Mouse (Mus musculus) CH12.LX (cell line): Measurements from ENCODE around the gene Extl1. TPM values are rescaled to one million over a fixed set of nuclear protein-coding genes. Genes with fewer than 3 reads are reported as not detected.

ENCODE experiments used
- DNase-seq: peaks from one replicate; pipeline ENCODE4 v3.0.0-alpha.2; 2013; ENCODE audit errors: extremely low read depth
- H3K27ac ChIP-seq: 2 replicates; pipeline ENCODE4 v1.5.1; 2012; ENCODE audit warnings: low read depth, mild to moderate bottlenecking, control low read depth, moderate library complexity; ENCODE audit not compliant: insufficient read depth
- H3K27me3 ChIP-seq: replicated peaks from 2 replicates; pipeline ENCODE3; 2012; ENCODE audit warnings: inconsistent platforms
- H3K36me3 ChIP-seq, 2 experiments: replicated peaks in 1 of 2; 2 replicates each; pipeline versions ENCODE3 to v1.6.1; 2012; ENCODE audit warnings: inconsistent platforms in 1 of 2, low read length in 1 of 2, mild to moderate bottlenecking in 1 of 2, mixed read lengths in 1 of 2, moderate library complexity in 1 of 2; ENCODE audit not compliant: control insufficient read depth in 1 of 2, insufficient read depth in 1 of 2
- H3K4me1 ChIP-seq, 2 experiments: 2 replicates each; pipeline ENCODE4 v1.6.1; 2012; ENCODE audit warnings: inconsistent platforms in 1 of 2, moderate library complexity in 1 of 2; ENCODE audit not compliant: insufficient read depth in 2 of 2, control insufficient read depth in 1 of 2
- H3K4me2 ChIP-seq: 2 replicates; pipeline ENCODE4 v1.6.1; 2012; ENCODE audit warnings: low read depth, mild to moderate bottlenecking, control low read depth; ENCODE audit not compliant: poor library complexity, insufficient read depth, severe bottlenecking
- H3K4me3 ChIP-seq, 3 experiments: fragments of 150-350 bp in 1 of 3; sonication (generic) in 1 of 3; replicated peaks in 1 of 3; 2 replicates each; pipeline versions ENCODE3 to v1.5.1; 2011 to 2012; ENCODE audit warnings: low read depth in 2 of 3, low read length in 2 of 3, mild to moderate bottlenecking in 2 of 3, moderate library complexity in 2 of 3, control low read depth in 1 of 3, improper control_type of control experiment in 1 of 3, inconsistent platforms in 1 of 3, mixed read lengths in 1 of 3; ENCODE audit not compliant: poor library complexity in 1 of 3
- H3K79me2 ChIP-seq: replicated peaks from 2 replicates; pipeline ENCODE4 v1.6.1; 2012; ENCODE audit warnings: mild to moderate bottlenecking, moderate library complexity; ENCODE audit not compliant: control insufficient read depth, poor library complexity, insufficient read depth, severe bottlenecking; ENCODE audit errors: extremely low read depth
- H3K9ac ChIP-seq: 2 replicates; pipeline ENCODE4 v1.6.1; 2012; ENCODE audit warnings: low read depth, mild to moderate bottlenecking, control low read depth, moderate library complexity; ENCODE audit not compliant: insufficient read depth
- H3K9me3 ChIP-seq: replicated peaks from 2 replicates; pipeline ENCODE3; 2012; ENCODE audit warnings: low read length, inconsistent platforms, mixed read lengths
- BHLHE40 ChIP-seq: IDR thresholded peaks from 2 replicates; pipeline ENCODE4 v1.6.1; 2011; ENCODE audit warnings: mild to moderate bottlenecking, low read depth, low read length, improper control_type of control experiment
- CHD1 ChIP-seq: IDR thresholded peaks from 2 replicates; pipeline ENCODE4 v1.6.1; 2012; ENCODE audit warnings: low read depth, low read length, improper control_type of control experiment, inconsistent platforms
- CHD2 ChIP-seq: IDR thresholded peaks from 2 replicates; pipeline ENCODE4 v1.6.1; 2011; ENCODE audit warnings: low read length, improper control_type of control experiment
- ELF1 ChIP-seq: IDR thresholded peaks from 2 replicates; pipeline ENCODE4 v1.6.1; 2014; ENCODE audit warnings: low read depth, mild to moderate bottlenecking, inconsistent platforms, low read length, improper control_type of control experiment
- JUND ChIP-seq: conservative IDR thresholded peaks from 2 replicates; pipeline ENCODE4 v1.6.1; 2011; ENCODE audit warnings: low read depth, low read length, improper control_type of control experiment
- KAT2A ChIP-seq: IDR thresholded peaks from 2 replicates; pipeline ENCODE4 v1.6.1; 2012; ENCODE audit warnings: low read length, improper control_type of control experiment, inconsistent platforms; ENCODE audit not compliant: insufficient replicate concordance
- MAFK ChIP-seq: IDR thresholded peaks from 2 replicates; pipeline ENCODE4 v1.6.1; 2011; ENCODE audit warnings: low read length, improper control_type of control experiment; ENCODE audit not compliant: insufficient replicate concordance
- MAX ChIP-seq: IDR thresholded peaks from 2 replicates; pipeline ENCODE4 v1.6.1; 2011; ENCODE audit warnings: low read length, improper control_type of control experiment
- MAZ ChIP-seq: IDR thresholded peaks from 2 replicates; pipeline ENCODE4 v1.6.1; 2012; ENCODE audit warnings: low read depth, mild to moderate bottlenecking, inconsistent platforms, low read length, improper control_type of control experiment, moderate library complexity
- MEF2A ChIP-seq: IDR thresholded peaks from 2 replicates; pipeline ENCODE4 v1.6.1; 2014; ENCODE audit warnings: low read depth, mild to moderate bottlenecking, inconsistent platforms, low read length, improper control_type of control experiment, borderline replicate concordance
- NELFE ChIP-seq: IDR thresholded peaks from 2 replicates; pipeline ENCODE4 v1.6.1; 2011; ENCODE audit warnings: low read depth, low read length, improper control_type of control experiment
- NRF1 ChIP-seq: IDR thresholded peaks from 2 replicates; pipeline ENCODE4 v1.6.1; 2014; ENCODE audit warnings: low read depth, mild to moderate bottlenecking, inconsistent platforms, low read length, improper control_type of control experiment, moderate library complexity
- POLR2A ChIP-seq: IDR thresholded peaks from 2 replicates; pipeline ENCODE4 v1.6.1; 2011; ENCODE audit warnings: low read depth, mild to moderate bottlenecking, improper control_type of control experiment, low read length
- RAD21 ChIP-seq: IDR thresholded peaks from 2 replicates; pipeline ENCODE4 v1.6.1; 2011; ENCODE audit warnings: low read depth, mild to moderate bottlenecking, low read length, improper control_type of control experiment, moderate library complexity
- RCOR1 ChIP-seq: conservative IDR thresholded peaks from 2 replicates; pipeline ENCODE4 v1.6.1; 2012; ENCODE audit warnings: low read depth, mild to moderate bottlenecking, inconsistent platforms, low read length, improper control_type of control experiment
- SIN3A ChIP-seq: IDR thresholded peaks from 2 replicates; pipeline ENCODE4 v1.6.1; 2012; ENCODE audit warnings: low read length, improper control_type of control experiment, inconsistent platforms
- SMC3 ChIP-seq: IDR thresholded peaks from 2 replicates; pipeline ENCODE4 v1.6.1; 2011; ENCODE audit warnings: low read depth, low read length, improper control_type of control experiment
- TBP ChIP-seq: conservative IDR thresholded peaks from 2 replicates; pipeline ENCODE4 v1.6.1; 2011; ENCODE audit warnings: low read depth, low read length, improper control_type of control experiment
- TCF12 ChIP-seq: IDR thresholded peaks from 2 replicates; pipeline ENCODE4 v1.6.1; 2014; ENCODE audit warnings: low read depth, mild to moderate bottlenecking, inconsistent platforms, low read length, improper control_type of control experiment
- UBTF ChIP-seq: IDR thresholded peaks from 2 replicates; pipeline ENCODE4 v1.6.1; 2012; ENCODE audit warnings: low read depth, mild to moderate bottlenecking, inconsistent platforms, low read length, improper control_type of control experiment, moderate library complexity
- USF2 ChIP-seq: conservative IDR thresholded peaks from 2 replicates; pipeline ENCODE4 v1.6.1; 2011; ENCODE audit warnings: low read depth, low read length, improper control_type of control experiment
- ZC3H11A ChIP-seq: IDR thresholded peaks from 2 replicates; pipeline ENCODE4 v1.6.1; 2012; ENCODE audit warnings: low read depth, mild to moderate bottlenecking, inconsistent platforms, low read length, improper control_type of control experiment
- ZMIZ1 ChIP-seq: IDR thresholded peaks from 2 replicates; pipeline ENCODE4 v1.6.1; 2012; ENCODE audit warnings: low read depth, mild to moderate bottlenecking, inconsistent platforms, low read length, improper control_type of control experiment
- ZNF384 ChIP-seq: IDR thresholded peaks from 2 replicates; pipeline ENCODE4 v1.6.1; 2012; ENCODE audit warnings: low read depth, low read length, improper control_type of control experiment, inconsistent platforms
- dilution Hi-C: fragments of 300-500 bp; cut with MboI; formaldehyde crosslinking; loops from 2 replicates; pipeline ENCODE4 v1.14.3; 2020; ENCODE audit warnings: low sequenced_read_pairs; ENCODE audit not compliant: extremely low pct_unique_long_range_greater_than_20kb, extremely low pct_ligation_motif_present
- in situ Hi-C: fragments of 300-500 bp; cut with MboI; formaldehyde crosslinking; loops from 3 replicates; pipeline ENCODE4 v1.14.3; 2019; ENCODE audit warnings: low sequenced_read_pairs, low pct_ligation_motif_present, low pct_unique_long_range_greater_than_20kb, mixed read lengths
- polyA plus RNA-seq: library from polyadenylated mRNA; unstranded; fragments of >175 nt; gene quantifications from 2 replicates; pipeline ENCODE4 v1.2.1, GENCODE M21; 2012; ENCODE audit warnings: low read depth; ENCODE audit not compliant: insufficient read length
- total RNA-seq, 2 experiments: library from RNA; depleted of rRNA; stranded (reverse); fragments of 300-350 nt in 1 of 2; fragments of >200 nt in 1 of 2; gene quantifications; 2 replicates each; pipeline ENCODE4 v1.2.3; 2012 to 2014

Extl1 gene
- total and polyA plus RNA-seq, 3 experiments = 0.54 to 4.5 (median 1.6) TPM

- dilution Hi-C loops (no loop called here), in situ Hi-C loops (no loop called here)
These were observed 10.4 kb downstream of the Extl1 start for GRCm38 (mm10) chr4:134373295-134373694.

GRCm38 (mm10) chr4:134372294-134372747 lies 11.3 kb downstream of the Extl1 start:
- Histone ChIP-seq H3K9ac (peak overlapping the region; percentile 47), H3K27me3 (peaks cover 14% of the 10 kb centered on the region), H3K4me1 (peaks cover 5 to 18% of the 10 kb centered on the region in 2 experiments; a peak in 2 of 4 replicates), H3K4me2 (peak overlapping the region; percentile 73), H3K79me2 (no peaks in the 10 kb centered on the region), H3K9me3 (no peaks in the 10 kb centered on the region), H3K27ac (no peak overlapping the region), H3K4me3 (peak overlapping the region; percentile 64 to 75 (median 69)), H3K36me3 (peaks cover 0 to 2% of the 10 kb centered on the region in 2 experiments)
- dilution Hi-C loops (no loop called here), in situ Hi-C loops (no loop called here)
- peak; percentile 60 for DNase-seq
- TF ChIP-seq RAD21 (no peak), NRF1 (no peak), TCF12 (peak; percentile 39; the same call in 1 of the 2 replicates), NELFE (peak; percentile 44; the same call in 1 of the 2 replicates), POLR2A (peak; percentile 44; the same call in 1 of the 2 replicates), CHD2 (no peak), ZMIZ1 (peak; percentile 31; the same call in 1 of the 2 replicates), ZNF384 (peak; percentile 89)

More at GRCm38 (mm10) chr4:134373295-134373694, 10.4 kb downstream of the Extl1 start:
- Histone ChIP-seq H3K9me3 (no peaks in the 10 kb centered on the region), H3K36me3 (no peaks in the 10 kb centered on the region), H3K79me2 (no peaks in the 10 kb centered on the region), H3K4me1 (peaks cover 5 to 19% of the 10 kb centered on the region in 2 experiments; a peak in 2 of 4 replicates), H3K9ac (no peak overlapping the region), H3K27me3 (peaks cover 14% of the 10 kb centered on the region), H3K4me2 (no peak overlapping the region), H3K27ac (no peak overlapping the region), H3K4me3 (no peak overlapping the region)
- TF ChIP-seq RCOR1 (no peak), JUND (no peak), MAX (no peak), ELF1 (no peak), ZMIZ1 (no peak), UBTF (no peak), SMC3 (no peak), ZC3H11A (no peak), KAT2A (no peak), MEF2A (no peak), CHD1 (no peak), MAZ (no peak), CHD2 (no peak), NRF1 (no peak), SIN3A (no peak), MAFK (no peak), USF2 (no peak), ZNF384 (no peak), BHLHE40 (no peak), TBP (no peak)
- DNase-seq = no peak
